Mouse (Mus musculus): Measurements from ENCODE around the gene Gm29133. TPM values are rescaled to one million over a fixed set of nuclear protein-coding genes. Genes with fewer than 3 reads are reported as not detected.

Gm29133 gene
- not detected in 2 replicates for total RNA-seq (2015)
- total RNA-seq (2017), result not detected in 2 replicates

- no peak for ATAC-seq (ENCODE audit: poor library complexity, severe bottlenecking)
Measured at GRCm38 (mm10) chr3:75747897-75748296, at the start of gene Gm29133. Gene Gm29133 (plus strand): TSS chr3:75748197.

- ATAC-seq (ENCODE audit: poor library complexity, severe bottlenecking), result peak; percentile 79
Measured at GRCm38 (mm10) chr3:75699088-75699487, 48.9 kb upstream of the Gm29133 start.

GRCm38 (mm10) chr3:75701336-75701735 lies 46.7 kb upstream of the Gm29133 start:
- no peak for ATAC-seq (ENCODE audit: poor library complexity, severe bottlenecking)

- no peak for ATAC-seq (ENCODE audit: poor library complexity, severe bottlenecking)
Measured at GRCm38 (mm10) chr3:75706536-75706935, 41.5 kb upstream of the Gm29133 start.

- ATAC-seq (ENCODE audit: poor library complexity, severe bottlenecking), result peak; percentile 71
Measured at GRCm38 (mm10) chr3:75713678-75714295, 34.2 kb upstream of the Gm29133 start.

- ATAC-seq (ENCODE audit: poor library complexity, severe bottlenecking), result peak; percentile 88
Measured at GRCm38 (mm10) chr3:75720663-75721062, 27.3 kb upstream of the Gm29133 start.

GRCm38 (mm10) chr3:75730982-75731600 lies 16.9 kb upstream of the Gm29133 start:
- ATAC-seq (ENCODE audit: poor library complexity, severe bottlenecking), result peak; percentile 88

- peak; percentile 94 for ATAC-seq (ENCODE audit: poor library complexity, severe bottlenecking)
Measured at GRCm38 (mm10) chr3:75743664-75744437, 4.1 kb upstream of the Gm29133 start.

- ATAC-seq (ENCODE audit: poor library complexity, severe bottlenecking), result no peak
Measured at GRCm38 (mm10) chr3:75745343-75745742, 2.7 kb upstream of the Gm29133 start.

- ATAC-seq (ENCODE audit: poor library complexity, severe bottlenecking), result no peak
Measured at GRCm38 (mm10) chr3:75763351-75763750, 15.4 kb downstream of the Gm29133 start.

GRCm38 (mm10) chr3:75774253-75774652 lies 26.3 kb downstream of the Gm29133 start:
- ATAC-seq (ENCODE audit: poor library complexity, severe bottlenecking), result no peak

GRCm38 (mm10) chr3:75808001-75808400 lies 60.0 kb downstream of the Gm29133 start:
- no peak for ATAC-seq (ENCODE audit: poor library complexity, severe bottlenecking)

- no peak for ATAC-seq (ENCODE audit: poor library complexity, severe bottlenecking)
Measured at GRCm38 (mm10) chr3:75823934-75824333, 75.9 kb downstream of the Gm29133 start.

GRCm38 (mm10) chr3:75824458-75824857 lies 76.5 kb downstream of the Gm29133 start:
- peak; percentile 59 for ATAC-seq (ENCODE audit: poor library complexity, severe bottlenecking)

GRCm38 (mm10) chr3:75834827-75835226 lies 86.8 kb downstream of the Gm29133 start:
- no peak for ATAC-seq (ENCODE audit: poor library complexity, severe bottlenecking)

- peak; percentile 98 for ATAC-seq (ENCODE audit: poor library complexity, severe bottlenecking)
Measured at GRCm38 (mm10) chr3:75835286-75835967, 87.4 kb downstream of the Gm29133 start.

Other genes starting within 250 kb of the Gm29133 start
- 81.3 and 90.3 TPM in 2 replicates for gene Pdcd10, start 191.3 kb upstream of the Gm29133 start, total RNA-seq (2015)
- gene Pdcd10, start 191.3 kb upstream of the Gm29133 start, total RNA-seq (2017), result 150 and 165 TPM in 2 replicates
- gene Serpini1, start 190.7 kb upstream of the Gm29133 start, total RNA-seq (2015), result 0.76 and 2.4 TPM in 2 replicates
- gene Serpini1, start 190.7 kb upstream of the Gm29133 start, total RNA-seq (2017), result 1.1 and 3.4 TPM in 2 replicates
- gene Golim4, start 208.8 kb downstream of the Gm29133 start, total RNA-seq (2015), result 44.6 and 53.5 TPM in 2 replicates
- 39.0 and 56.4 TPM in 2 replicates for gene Golim4, start 208.8 kb downstream of the Gm29133 start, total RNA-seq (2017)